ENCODE assay signal across 7 mouse cellular contexts in the genomic region with DNA sequence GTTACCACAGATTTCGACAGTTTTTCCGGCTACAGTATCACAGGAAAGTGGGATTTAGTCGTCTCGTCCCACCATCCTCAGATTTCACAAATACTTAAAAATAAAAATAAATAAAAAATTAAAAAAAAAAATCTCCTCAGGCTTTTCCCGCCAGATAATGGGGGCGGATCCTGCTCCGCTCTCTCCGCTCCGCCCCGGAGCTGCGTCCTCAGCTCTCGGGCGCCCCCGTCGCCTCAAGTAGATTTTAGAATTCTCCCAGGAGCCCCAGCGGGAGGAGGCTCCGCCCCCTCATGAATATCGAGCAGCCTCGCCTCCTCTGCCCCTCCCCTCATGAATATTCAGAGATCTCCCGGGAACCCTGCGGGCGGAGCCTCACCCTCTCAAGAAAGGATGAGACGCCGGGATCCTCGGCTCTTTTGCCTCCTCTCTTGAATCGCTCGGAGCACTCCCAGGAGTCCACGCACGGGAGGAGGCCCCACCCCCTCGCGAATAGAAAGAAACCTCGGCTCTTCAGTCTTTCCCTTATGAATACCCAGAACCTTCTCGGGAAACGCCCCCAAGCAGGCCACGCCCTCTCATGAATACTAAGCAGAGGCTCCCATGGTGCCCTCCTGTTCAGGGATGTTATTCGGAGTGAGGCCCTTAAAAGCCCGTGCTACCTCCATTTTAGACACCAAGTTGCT. TPM values are rescaled to one million over a fixed set of nuclear protein-coding genes. Genes with fewer than 3 reads are reported as not detected.
DNase-seq lines count a peak whose midpoint lies in the region; ATAC-seq lines count a peak whose summit lies in the region.

A gene (minus strand): TSS at position 237 of the 683 bp plus-strand sequence.

- peak within 1 kb of the TSS; percentile 42; the same call in 1 of the 2 replicates for H3K9ac ChIP-seq in embryonic facial prominence, embryonic 12.5 days
- H3K9ac ChIP-seq in limb, embryonic 11.5 days (ENCODE audit: low read length), result peak within 1 kb of the TSS; percentile 49
- H3K9ac ChIP-seq in midbrain, embryonic 14.5 days (replicated peaks; ENCODE audit: low read length), result peak within 1 kb of the TSS; percentile 47; the same call in 1 of the 2 replicates

- peak within 1 kb of the TSS; percentile 54 for H3K4me3 ChIP-seq in embryonic facial prominence, embryonic 12.5 days
- peak within 1 kb of the TSS; percentile 40 for H3K4me3 ChIP-seq in limb, embryonic 11.5 days (ENCODE audit: low read depth, low read length)
- H3K4me3 ChIP-seq in midbrain, embryonic 14.5 days (replicated peaks; ENCODE audit: low read depth, low read length), result peak within 1 kb of the TSS; percentile 53

- peak within 1 kb of the TSS; percentile 52 for H3K4me2 ChIP-seq in embryonic facial prominence, embryonic 12.5 days (replicated peaks)
- H3K4me2 ChIP-seq in limb, embryonic 11.5 days (ENCODE audit: low read depth, severe bottlenecking), result peak within 1 kb of the TSS; percentile 35
- peak within 1 kb of the TSS; percentile 61 for H3K4me2 ChIP-seq in midbrain, embryonic 14.5 days (ENCODE audit: low read length)

- H3K4me1 ChIP-seq in embryonic facial prominence, embryonic 12.5 days, result no peaks in the 10 kb centered on the region
- no peaks in the 10 kb centered on the region for H3K4me1 ChIP-seq in limb, embryonic 11.5 days (ENCODE audit: control insufficient read depth, insufficient read depth, low read length)
- H3K4me1 ChIP-seq in midbrain, embryonic 14.5 days (ENCODE audit: control insufficient read depth, insufficient read depth, low read length), result no peaks in the 10 kb centered on the region

- H3K9me3 ChIP-seq in embryonic facial prominence, embryonic 12.5 days, result no peaks in the 10 kb centered on the region
- no peaks in the 10 kb centered on the region for H3K9me3 ChIP-seq in limb, embryonic 11.5 days (ENCODE audit: control insufficient read depth, low read length)
- H3K9me3 ChIP-seq in midbrain, embryonic 14.5 days (ENCODE audit: control insufficient read depth, low read length), result no peaks in the 10 kb centered on the region

- WGBS in embryonic facial prominence, embryonic 12.5 days, result under 1% methylated on average over 37 of the region's 37 CpGs
- WGBS in limb, embryonic 11.5 days, result under 1% methylated on average over 37 of the region's 37 CpGs
- under 1% methylated on average over 37 of the region's 37 CpGs for WGBS in midbrain, embryonic 14.5 days

- peak; percentile 95 for DNase-seq in adrenal gland, postnatal 25 days
- peak; percentile 100 for DNase-seq in heart, adult 11 months
- DNase-seq in kidney, adult 18-20 months, result peak; percentile 99
- DNase-seq in limb, embryonic 11.5 days (ENCODE audit: low spot score), result peak; percentile 96
- DNase-seq in midbrain, embryonic 14.5 days, result peak; percentile 99
- peak; percentile 94 to 96 for DNase-seq in spleen, adult 18-20 months

- H3K36me3 ChIP-seq in embryonic facial prominence, embryonic 12.5 days, result no peaks in the 10 kb centered on the region
- H3K36me3 ChIP-seq in limb, embryonic 11.5 days (ENCODE audit: control insufficient read depth, insufficient read depth, low read length), result no peaks in the 10 kb centered on the region
- H3K36me3 ChIP-seq in midbrain, embryonic 14.5 days (ENCODE audit: control insufficient read depth, insufficient read depth, low read length), result no peaks in the 10 kb centered on the region

- peak; percentile 92 for ATAC-seq in embryonic facial prominence, embryonic 12.5 days (ENCODE audit: insufficient number of reproducible peaks, insufficient read depth, low FRiP score, low TSS enrichment)
- peak; percentile 95 for ATAC-seq in limb, embryonic 11.5 days (ENCODE audit: insufficient number of reproducible peaks, low FRiP score, low TSS enrichment, low read depth)
- ATAC-seq in midbrain, embryonic 14.5 days (ENCODE audit: low FRiP score, low TSS enrichment), result peak; percentile 94

- peak within 1 kb of the TSS; percentile 84 for H3K27ac ChIP-seq in embryonic facial prominence, embryonic 12.5 days
- peak within 1 kb of the TSS; percentile 77 for H3K27ac ChIP-seq in limb, embryonic 11.5 days (replicated peaks; ENCODE audit: low read depth, low read length)
- H3K27ac ChIP-seq in midbrain, embryonic 14.5 days (replicated peaks; ENCODE audit: low read depth, low read length), result peak within 1 kb of the TSS; percentile 92

- no peaks in the 10 kb centered on the region for H3K27me3 ChIP-seq in embryonic facial prominence, embryonic 12.5 days
- H3K27me3 ChIP-seq in limb, embryonic 11.5 days (ENCODE audit: control insufficient read depth, insufficient read depth, low read length), result no peaks in the 10 kb centered on the region
- H3K27me3 ChIP-seq in midbrain, embryonic 14.5 days (ENCODE audit: control insufficient read depth, insufficient read depth, low read length), result no peaks in the 10 kb centered on the region

RNA-seq across cellular contexts. Expression of the gene that starts here (rescaled TPM):
- total RNA-seq in adrenal gland, postnatal 25 days (2021), result 1.2 TPM in 1 of 2 replicates, not detected in the other
- polyA plus RNA-seq in embryonic facial prominence, embryonic 12.5 days (2016; fragmentation: Nextera tagmentation; extraction: Ambion mirVana), result 0.50 and 0.51 TPM in 2 replicates
- 1.0 TPM in 2 replicates for polyA plus RNA-seq in limb, embryonic 11.5 days (2014; fragmentation: Nextera tagmentation; extraction: Ambion mirVana)
- polyA plus RNA-seq in midbrain, embryonic 14.5 days (2014; fragmentation: Nextera tagmentation; extraction: Ambion mirVana), result 0.62 and 0.67 TPM in 2 replicates

Comparison
In these comparisons a context has a peak if more than half of its experiments do, and no peak if none do; other contexts are left out.
1. Peak in every context shown above with its lines: DNase-seq, ATAC-seq, H3K4me3 ChIP-seq and H3K27ac ChIP-seq.
2. Peak in ATAC-seq, H3K4me3 ChIP-seq, H3K27ac ChIP-seq, H3K9ac ChIP-seq and H3K4me2 ChIP-seq in embryonic facial prominence, embryonic 12.5 days; RNA of the gene not detected or under 1 TPM.
3. Peak in DNase-seq, ATAC-seq, H3K4me3 ChIP-seq, H3K27ac ChIP-seq, H3K9ac ChIP-seq and H3K4me2 ChIP-seq in midbrain, embryonic 14.5 days; RNA of the gene not detected or under 1 TPM.